In the genomic region with DNA sequence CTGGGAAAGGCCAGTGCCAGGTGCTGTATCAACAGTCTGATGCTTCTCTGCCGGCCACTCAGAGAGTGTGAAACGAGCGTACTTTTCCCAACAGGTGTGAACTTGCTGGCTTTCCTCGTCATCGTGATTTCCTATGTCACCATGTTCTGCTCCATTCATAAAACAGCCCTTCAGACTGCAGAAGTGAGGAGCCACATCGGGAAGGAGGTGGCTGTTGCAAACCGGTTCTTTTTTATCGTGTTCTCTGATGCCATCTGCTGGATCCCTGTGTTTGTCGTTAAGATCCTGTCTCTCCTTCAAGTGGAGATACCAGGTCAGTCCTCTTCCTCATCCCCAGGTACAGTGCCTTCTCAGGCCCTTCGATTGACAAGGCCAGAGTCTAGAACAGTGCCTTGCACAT, we compare ENCODE assay signal across 9 mouse cellular contexts. TPM values are rescaled to one million over a fixed set of nuclear protein-coding genes. Genes with fewer than 3 reads are reported as not detected.
DNase-seq lines count a peak whose midpoint lies in the region; ATAC-seq and TF ChIP-seq lines count a peak whose summit lies in the region.
"Had no signal": no experiment of that assay in that cellular context is flagged by ENCODE, and none has a peak within 500 bp of the region (broad histone marks: within the 10 kb centered on the region; RNA-seq: fewer than 3 reads in every experiment).

No protein-coding gene starts in this region.

- no peak for ATAC-seq in intestine, postnatal 0 days
- ATAC-seq in intestine, embryonic 15.5 days, result no peak
- ATAC-seq in hindbrain, embryonic 13.5 days (ENCODE audit: low FRiP score), result no peak
- ATAC-seq in stomach, postnatal 0 days (ENCODE audit: low FRiP score, low TSS enrichment), result no peak

- 15% methylated on average over 10 of the region's 10 CpGs for WGBS in intestine, postnatal 0 days
- WGBS in intestine, embryonic 15.5 days, result 17% methylated on average over 10 of the region's 10 CpGs
- WGBS in hindbrain, embryonic 13.5 days, result 27% methylated on average over 10 of the region's 10 CpGs
- 11% methylated on average over 10 of the region's 10 CpGs for WGBS in stomach, postnatal 0 days

- H3K27me3 ChIP-seq in intestine, postnatal 0 days (replicated peaks; ENCODE audit: control insufficient read depth, insufficient read depth, low read length), result no peaks in the 10 kb centered on the region
- no peaks in the 10 kb centered on the region for H3K27me3 ChIP-seq in intestine, embryonic 15.5 days (replicated peaks)
- no peaks in the 10 kb centered on the region for H3K27me3 ChIP-seq in hindbrain, embryonic 13.5 days
- no peaks in the 10 kb centered on the region for H3K27me3 ChIP-seq in stomach, postnatal 0 days (ENCODE audit: control insufficient read depth, insufficient read depth, low read length)

- H3K4me1 ChIP-seq in intestine, postnatal 0 days (replicated peaks; ENCODE audit: control insufficient read depth, insufficient read depth, low read length), result no peaks in the 10 kb centered on the region
- no peaks in the 10 kb centered on the region for H3K4me1 ChIP-seq in intestine, embryonic 15.5 days (replicated peaks)
- no peaks in the 10 kb centered on the region for H3K4me1 ChIP-seq in cortical plate, adult 2 months (ENCODE audit: control insufficient read depth, insufficient read depth, low read length)
- H3K4me1 ChIP-seq in hindbrain, embryonic 13.5 days (replicated peaks), result no peaks in the 10 kb centered on the region
- no peaks in the 10 kb centered on the region for H3K4me1 ChIP-seq in stomach, postnatal 0 days (replicated peaks; ENCODE audit: control insufficient read depth, insufficient read depth)

- no peak for TF ChIP-seq EP300 in stomach, postnatal 0 days (optimal IDR thresholded peaks at IDR 0.05)

- peak; percentile 77 to 79 for DNase-seq in left cerebral cortex, postnatal 14 days (ENCODE audit: low spot score in 2 of 2)
- DNase-seq in stomach, postnatal 0 days (ENCODE audit: low spot score), result peak; percentile 15
- DNase-seq in adipocyte (ENCODE audit: low spot score), result no peak
- no peak for DNase-seq in gastrocnemius, postnatal 25 days

- H3K27ac ChIP-seq in intestine, postnatal 0 days (ENCODE audit: low read depth, low read length), result no peak overlapping the region
- H3K27ac ChIP-seq in intestine, embryonic 15.5 days, result no peak overlapping the region
- H3K27ac ChIP-seq in cortical plate, adult 2 months (ENCODE audit: insufficient read depth, low read length), result no peak overlapping the region
- H3K27ac ChIP-seq in hindbrain, embryonic 13.5 days, result no peak overlapping the region
- no peak overlapping the region for H3K27ac ChIP-seq in stomach, postnatal 0 days (replicated peaks)

- TF ChIP-seq POLR2A in cortical plate, adult 2 months (IDR thresholded peaks at IDR 0.05; ENCODE audit: extremely low read depth, insufficient read depth, low read length), result no peak

- intact Hi-C loops in left cerebral cortex, postnatal 14 days (cut with DNase I), result no loop called here

- TF ChIP-seq CTCF in intestine, postnatal 0 days (IDR thresholded peaks at IDR 0.05; ENCODE audit: low read depth), result peak; percentile 66
- peak; percentile 68 for TF ChIP-seq CTCF in cortical plate, adult 2 months (IDR thresholded peaks at IDR 0.05; ENCODE audit: extremely low read depth, insufficient read depth, low read length)
- TF ChIP-seq CTCF in stomach, postnatal 0 days (IDR thresholded peaks at IDR 0.05; ENCODE audit: low read depth), result peak; percentile 65

- H3K9ac ChIP-seq in intestine, postnatal 0 days (ENCODE audit: low read depth, low read length), result no peak overlapping the region
- no peak overlapping the region for H3K9ac ChIP-seq in intestine, embryonic 15.5 days
- H3K9ac ChIP-seq in hindbrain, embryonic 13.5 days, result no peak overlapping the region
- H3K9ac ChIP-seq in stomach, postnatal 0 days (ENCODE audit: low read length), result no peak overlapping the region

- H3K9me3 ChIP-seq in intestine, postnatal 0 days (ENCODE audit: control insufficient read depth), result no peaks in the 10 kb centered on the region
- no peaks in the 10 kb centered on the region for H3K9me3 ChIP-seq in intestine, embryonic 15.5 days
- no peaks in the 10 kb centered on the region for H3K9me3 ChIP-seq in hindbrain, embryonic 13.5 days
- H3K9me3 ChIP-seq in stomach, postnatal 0 days (ENCODE audit: control insufficient read depth, low read length), result no peaks in the 10 kb centered on the region

- H3K36me3 ChIP-seq in intestine, postnatal 0 days (ENCODE audit: control insufficient read depth, insufficient read depth), result no peaks in the 10 kb centered on the region
- H3K36me3 ChIP-seq in intestine, embryonic 15.5 days, result no peaks in the 10 kb centered on the region
- no peaks in the 10 kb centered on the region for H3K36me3 ChIP-seq in hindbrain, embryonic 13.5 days
- no peaks in the 10 kb centered on the region for H3K36me3 ChIP-seq in stomach, postnatal 0 days (ENCODE audit: control insufficient read depth, insufficient read depth, low read length)

- H3K4me2 ChIP-seq in intestine, postnatal 0 days (replicated peaks; ENCODE audit: low read depth), result no peak overlapping the region
- H3K4me2 ChIP-seq in intestine, embryonic 15.5 days (replicated peaks), result no peak overlapping the region; the same call in 1 of the 2 replicates
- peak overlapping the region; percentile 37 for H3K4me2 ChIP-seq in hindbrain, embryonic 13.5 days
- H3K4me2 ChIP-seq in stomach, postnatal 0 days (replicated peaks; ENCODE audit: low read depth), result no peak overlapping the region

- no peak overlapping the region for H3K4me3 ChIP-seq in intestine, postnatal 0 days (ENCODE audit: low read depth, low read length)
- H3K4me3 ChIP-seq in intestine, embryonic 15.5 days (replicated peaks), result no peak overlapping the region
- no peak overlapping the region for H3K4me3 ChIP-seq in cortical plate, adult 2 months (ENCODE audit: insufficient read depth, low read length)
- H3K4me3 ChIP-seq in hindbrain, embryonic 13.5 days, result no peak overlapping the region
- H3K4me3 ChIP-seq in stomach, postnatal 0 days (ENCODE audit: low read depth, low read length), result no peak overlapping the region

RNA-seq across cellular contexts. Expression of a gene that starts 48.4 kb away (rescaled TPM):
- polyA plus RNA-seq in intestine, postnatal 0 days (2015; fragmentation: Nextera tagmentation; extraction: Ambion mirVana), result 5.1 and 5.5 TPM in 2 replicates
- polyA plus RNA-seq in intestine, embryonic 15.5 days (2015; fragmentation: Nextera tagmentation; extraction: Ambion mirVana), result 7.1 and 8.2 TPM in 2 replicates
- 78.6 and 79.3 TPM in 2 replicates for polyA plus RNA-seq in cortical plate, adult 2 months (2012; rRNA removed)
- polyA plus RNA-seq in hindbrain, embryonic 13.5 days (2015; fragmentation: Nextera tagmentation; extraction: Ambion mirVana), result 40.7 and 40.9 TPM in 2 replicates
- 100 to 1,000 TPM; 189 to 195 TPM for total RNA-seq in left cerebral cortex, postnatal 14 days (2021)
- 6.4 and 6.5 TPM in 2 replicates for polyA plus RNA-seq in stomach, postnatal 0 days (2015; fragmentation: Nextera tagmentation; extraction: Ambion mirVana)
- 10 to 100 TPM; 75.1 to 87.6 TPM for total RNA-seq in gastrocnemius, postnatal 25 days (2021)

RNA-seq across cellular contexts. Expression of a gene that starts 51.6 kb away (rescaled TPM):
- not detected in 2 replicates for polyA plus RNA-seq in intestine, postnatal 0 days (2015; fragmentation: Nextera tagmentation; extraction: Ambion mirVana)
- 0.38 and 0.44 TPM in 2 replicates for polyA plus RNA-seq in intestine, embryonic 15.5 days (2015; fragmentation: Nextera tagmentation; extraction: Ambion mirVana)
- polyA plus RNA-seq in cortical plate, adult 2 months (2012; rRNA removed), result 2.3 and 2.7 TPM in 2 replicates
- 0.34 and 0.53 TPM in 2 replicates for polyA plus RNA-seq in hindbrain, embryonic 13.5 days (2015; fragmentation: Nextera tagmentation; extraction: Ambion mirVana)
- 1 to 10 TPM; 1.8 to 3.1 TPM for total RNA-seq in left cerebral cortex, postnatal 14 days (2021)
- 0.06 and 0.15 TPM in 2 replicates for polyA plus RNA-seq in stomach, postnatal 0 days (2015; fragmentation: Nextera tagmentation; extraction: Ambion mirVana)
- total RNA-seq in gastrocnemius, postnatal 25 days (2021), result not detected
- total RNA-seq: adrenal gland, postnatal 36 days had no signal

Comparison
In these comparisons a context has a peak if more than half of its experiments do, and no peak if none do; other contexts are left out.
1. DNase-seq: peak in left cerebral cortex, postnatal 14 days (2 of 2) and stomach, postnatal 0 days (single experiment); none in adipocyte (single experiment) and gastrocnemius, postnatal 25 days (single experiment).
2. Peak in every context shown above with its lines, with median percentiles within 50 percentile points of each other: CTCF ChIP-seq.